Mouse (Mus musculus): ENCODE data around the gene Pla2g4a. TPM values are rescaled to one million over a fixed set of nuclear protein-coding genes. Genes with fewer than 3 reads are reported as not detected.
A peak's percentile ranks its signal among the peaks of the same experiment; 100 is the strongest.

Gene Pla2g4a
- polyA plus RNA-seq, 1 experiment, result 1.0 TPM

DNA sequence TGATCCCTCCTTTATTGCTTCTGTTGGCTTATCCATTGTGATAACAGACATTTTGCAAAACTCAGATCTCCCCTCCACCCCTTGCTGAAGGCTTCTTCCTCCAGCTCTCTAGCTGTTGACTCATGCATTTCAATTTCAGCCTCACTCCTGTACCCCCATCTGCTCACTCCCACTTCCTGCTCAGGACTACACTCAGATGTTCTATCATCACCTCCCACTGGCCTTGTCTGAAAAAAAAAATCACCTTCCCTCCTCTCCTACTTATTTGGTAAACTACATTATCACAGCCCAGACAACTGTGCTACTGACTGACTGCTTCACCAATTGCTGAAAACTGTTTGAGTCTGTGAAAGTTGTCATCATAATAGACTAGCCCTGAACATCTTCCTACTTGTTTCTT is 93.8 kb downstream of the Pla2g4a start:
- no peaks in the 10 kb centered on the region for H3K27me3 ChIP-seq (ENCODE audit: control insufficient read depth, insufficient read depth, low read length)
- no peak overlapping the region for H3K4me3 ChIP-seq (ENCODE audit: control insufficient read depth, low read depth, low read length)
- H3K36me3 ChIP-seq (ENCODE audit: control insufficient read depth, insufficient read depth, low read length), result no peaks in the 10 kb centered on the region
- no peaks in the 10 kb centered on the region for H3K4me1 ChIP-seq (ENCODE audit: control insufficient read depth, insufficient read depth, low read length)
- H3K27ac ChIP-seq (ENCODE audit: control insufficient read depth, insufficient read depth, low read depth, low read length), result no peak overlapping the region
- TF ChIP-seq POLR2A (IDR thresholded peaks at IDR 0.05; ENCODE audit: control insufficient read depth, low read depth, low read length), result no peak
- TF ChIP-seq CTCF (IDR thresholded peaks at IDR 0.05; ENCODE audit: control insufficient read depth, insufficient read depth, insufficient replicate concordance, low read depth, low read length), result no peak

DNA sequence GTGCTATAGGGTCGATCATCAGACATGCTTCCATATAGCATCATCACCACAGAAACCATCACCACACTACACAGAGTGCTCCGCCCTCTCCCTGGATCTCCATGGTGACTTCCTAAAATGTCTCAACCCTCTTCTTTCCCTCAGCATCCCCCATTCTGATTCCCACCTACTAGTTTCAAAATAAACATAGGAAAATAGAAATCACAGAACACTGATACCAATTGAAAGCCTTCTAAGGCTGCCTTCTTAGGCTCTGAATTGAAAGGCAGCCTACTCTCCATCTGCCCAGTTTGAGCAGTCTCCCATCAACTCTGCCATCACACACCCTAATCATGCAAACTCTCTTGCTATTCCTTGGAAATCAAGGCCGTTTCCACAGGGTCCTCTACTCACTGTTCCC is 94.9 kb downstream of the Pla2g4a start:
- Histone ChIP-seq H3K27ac (ENCODE audit: control insufficient read depth, insufficient read depth, low read depth, low read length) (no peak overlapping the region), H3K4me3 (ENCODE audit: control insufficient read depth, low read depth, low read length) (no peak overlapping the region), H3K36me3 (ENCODE audit: control insufficient read depth, insufficient read depth, low read length) (no peaks in the 10 kb centered on the region), H3K4me1 (ENCODE audit: control insufficient read depth, insufficient read depth, low read length) (no peaks in the 10 kb centered on the region), H3K27me3 (ENCODE audit: control insufficient read depth, insufficient read depth, low read length) (no peaks in the 10 kb centered on the region)
- TF ChIP-seq POLR2A (IDR thresholded peaks at IDR 0.05; ENCODE audit: control insufficient read depth, low read depth, low read length), result no peak
- TF ChIP-seq CTCF (IDR thresholded peaks at IDR 0.05; ENCODE audit: control insufficient read depth, insufficient read depth, insufficient replicate concordance, low read depth, low read length), result no peak

DNA sequence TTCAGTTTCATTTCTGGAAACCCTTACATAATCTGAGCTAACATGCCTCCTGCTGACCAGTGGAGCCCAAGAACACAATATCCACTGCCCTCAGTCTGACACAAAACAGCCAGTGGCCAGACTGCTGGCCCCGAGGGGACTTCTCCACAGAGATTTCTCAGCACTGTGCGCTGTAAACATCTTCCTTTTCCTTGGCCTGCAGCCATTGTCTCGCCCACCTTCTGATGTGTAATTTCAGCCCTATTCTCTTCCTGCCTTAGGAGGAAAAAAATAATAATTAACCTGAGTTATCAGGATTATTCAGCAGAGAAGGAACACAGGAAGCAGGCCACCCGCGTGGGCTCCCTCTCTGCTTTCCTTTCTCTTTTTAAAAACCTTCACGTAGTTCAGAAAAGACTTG is 98.3 kb downstream of the Pla2g4a start:
- Histone ChIP-seq H3K4me1 (ENCODE audit: control insufficient read depth, insufficient read depth, low read length) (no peaks in the 10 kb centered on the region), H3K27ac (ENCODE audit: control insufficient read depth, insufficient read depth, low read depth, low read length) (no peak overlapping the region), H3K4me3 (ENCODE audit: control insufficient read depth, low read depth, low read length) (no peak overlapping the region), H3K36me3 (ENCODE audit: control insufficient read depth, insufficient read depth, low read length) (no peaks in the 10 kb centered on the region), H3K27me3 (ENCODE audit: control insufficient read depth, insufficient read depth, low read length) (no peaks in the 10 kb centered on the region)
- TF ChIP-seq CTCF (IDR thresholded peaks at IDR 0.05; ENCODE audit: control insufficient read depth, insufficient read depth, insufficient replicate concordance, low read depth, low read length) (no peak), POLR2A (IDR thresholded peaks at IDR 0.05; ENCODE audit: control insufficient read depth, low read depth, low read length) (no peak)

DNA sequence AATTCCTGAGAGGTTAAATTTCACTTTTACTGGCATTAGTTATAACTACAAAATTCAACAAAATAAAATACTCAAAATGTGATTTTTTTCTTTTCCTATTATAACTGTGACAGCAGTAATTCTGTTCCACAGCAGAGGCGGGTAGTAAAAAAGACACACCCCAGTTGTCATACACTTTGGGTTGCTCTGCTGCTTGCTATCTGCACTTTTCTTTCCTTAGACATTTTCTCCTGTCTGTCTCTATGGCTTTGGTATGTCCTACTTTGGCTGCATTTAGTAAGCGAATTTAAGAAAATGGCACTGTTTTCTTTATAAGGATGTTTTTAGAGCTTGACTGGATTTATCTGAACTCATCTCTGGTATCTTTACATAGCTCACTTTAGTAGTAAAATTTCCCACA is 98.9 kb downstream of the Pla2g4a start:
- no peaks in the 10 kb centered on the region for H3K36me3 ChIP-seq (ENCODE audit: control insufficient read depth, insufficient read depth, low read length)
- H3K4me3 ChIP-seq (ENCODE audit: control insufficient read depth, low read depth, low read length), result no peak overlapping the region
- TF ChIP-seq POLR2A (IDR thresholded peaks at IDR 0.05; ENCODE audit: control insufficient read depth, low read depth, low read length) (no peak), CTCF (IDR thresholded peaks at IDR 0.05; ENCODE audit: control insufficient read depth, insufficient read depth, insufficient replicate concordance, low read depth, low read length) (no peak)
- H3K27ac ChIP-seq (ENCODE audit: control insufficient read depth, insufficient read depth, low read depth, low read length), result no peak overlapping the region
- no peaks in the 10 kb centered on the region for H3K27me3 ChIP-seq (ENCODE audit: control insufficient read depth, insufficient read depth, low read length)
- no peaks in the 10 kb centered on the region for H3K4me1 ChIP-seq (ENCODE audit: control insufficient read depth, insufficient read depth, low read length)

DNA sequence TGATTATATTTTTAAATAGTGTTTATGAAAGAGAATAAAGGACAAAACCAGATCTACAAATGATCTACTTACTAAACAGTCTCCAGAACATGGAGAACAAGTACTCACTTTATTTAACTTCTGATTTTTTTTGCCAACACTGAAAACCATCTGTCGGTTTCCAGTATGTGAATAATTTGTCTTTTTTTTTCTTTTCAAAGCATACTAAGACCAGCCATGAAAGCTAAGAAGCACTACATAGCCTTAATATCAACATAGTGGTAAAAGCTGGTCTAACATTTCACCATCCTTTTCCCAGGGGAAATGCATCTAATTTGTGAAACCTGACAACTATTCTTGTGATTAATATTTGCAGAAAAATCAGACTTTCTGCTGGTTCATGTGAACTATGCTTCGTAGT is 99.5 kb downstream of the Pla2g4a start:
- TF ChIP-seq POLR2A (IDR thresholded peaks at IDR 0.05; ENCODE audit: control insufficient read depth, low read depth, low read length), result no peak
- no peak for TF ChIP-seq CTCF (IDR thresholded peaks at IDR 0.05; ENCODE audit: control insufficient read depth, insufficient read depth, insufficient replicate concordance, low read depth, low read length)
- Histone ChIP-seq H3K36me3 (ENCODE audit: control insufficient read depth, insufficient read depth, low read length) (no peaks in the 10 kb centered on the region), H3K4me1 (ENCODE audit: control insufficient read depth, insufficient read depth, low read length) (no peaks in the 10 kb centered on the region), H3K4me3 (ENCODE audit: control insufficient read depth, low read depth, low read length) (no peak overlapping the region), H3K27me3 (ENCODE audit: control insufficient read depth, insufficient read depth, low read length) (no peaks in the 10 kb centered on the region), H3K27ac (ENCODE audit: control insufficient read depth, insufficient read depth, low read depth, low read length) (no peak overlapping the region)

DNA sequence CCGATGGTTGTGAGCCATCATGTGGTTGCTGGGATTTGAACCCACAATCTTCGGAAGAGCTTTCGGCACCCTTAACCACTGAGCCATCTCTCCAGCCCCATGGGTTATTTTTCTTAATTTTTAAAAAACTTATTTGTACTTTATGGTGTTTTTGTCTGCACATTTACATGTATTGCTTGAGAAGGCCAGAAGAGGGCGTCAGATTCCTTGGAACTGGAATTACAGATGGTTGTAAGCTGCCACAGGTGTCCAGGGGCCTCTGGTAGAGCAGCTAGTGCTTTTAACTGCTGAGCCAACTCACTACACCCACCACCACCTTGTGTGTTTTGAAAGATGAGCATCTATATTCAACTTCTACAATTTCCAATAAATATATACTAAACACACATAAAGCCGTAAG is 102.4 kb downstream of the Pla2g4a start:
- TF ChIP-seq CTCF (IDR thresholded peaks at IDR 0.05; ENCODE audit: control insufficient read depth, insufficient read depth, insufficient replicate concordance, low read depth, low read length) (no peak), POLR2A (IDR thresholded peaks at IDR 0.05; ENCODE audit: control insufficient read depth, low read depth, low read length) (no peak)
- H3K27me3 ChIP-seq (ENCODE audit: control insufficient read depth, insufficient read depth, low read length), result no peaks in the 10 kb centered on the region
- no peaks in the 10 kb centered on the region for H3K36me3 ChIP-seq (ENCODE audit: control insufficient read depth, insufficient read depth, low read length)
- no peak overlapping the region for H3K27ac ChIP-seq (ENCODE audit: control insufficient read depth, insufficient read depth, low read depth, low read length)
- no peak overlapping the region for H3K4me3 ChIP-seq (ENCODE audit: control insufficient read depth, low read depth, low read length)
- H3K4me1 ChIP-seq (ENCODE audit: control insufficient read depth, insufficient read depth, low read length), result no peaks in the 10 kb centered on the region

DNA sequence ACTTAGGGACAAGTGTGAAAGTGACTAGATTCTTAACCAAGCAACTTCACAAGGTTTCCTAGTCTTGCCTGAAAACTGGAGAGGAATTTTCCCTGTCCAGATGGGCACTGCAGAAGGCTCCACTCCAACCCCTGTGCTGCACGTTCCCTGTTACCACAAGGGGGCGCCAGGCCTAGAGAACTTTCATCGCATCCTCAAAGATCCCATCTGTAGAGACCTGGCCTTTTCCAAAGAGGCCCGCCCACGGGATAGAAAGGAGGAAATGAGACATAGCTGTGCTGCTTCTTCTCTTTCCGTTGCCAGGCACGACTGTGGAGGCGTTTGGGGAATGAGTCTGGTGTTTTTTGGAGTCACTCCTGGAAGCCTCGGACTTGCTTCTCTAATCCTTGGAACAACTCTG is 104.4 kb downstream of the Pla2g4a start:
- no peak overlapping the region; the same call in 1 of the 2 replicates for H3K4me3 ChIP-seq (ENCODE audit: control insufficient read depth, low read depth, low read length)
- no peak overlapping the region for H3K27ac ChIP-seq (ENCODE audit: control insufficient read depth, insufficient read depth, low read depth, low read length)
- H3K4me1 ChIP-seq (ENCODE audit: control insufficient read depth, insufficient read depth, low read length), result no peaks in the 10 kb centered on the region
- peak; percentile 87 for TF ChIP-seq CTCF (IDR thresholded peaks at IDR 0.05; ENCODE audit: control insufficient read depth, insufficient read depth, insufficient replicate concordance, low read depth, low read length)
- TF ChIP-seq POLR2A (IDR thresholded peaks at IDR 0.05; ENCODE audit: control insufficient read depth, low read depth, low read length), result no peak
- H3K27me3 ChIP-seq (ENCODE audit: control insufficient read depth, insufficient read depth, low read length), result no peaks in the 10 kb centered on the region
- H3K36me3 ChIP-seq (ENCODE audit: control insufficient read depth, insufficient read depth, low read length), result no peaks in the 10 kb centered on the region

DNA sequence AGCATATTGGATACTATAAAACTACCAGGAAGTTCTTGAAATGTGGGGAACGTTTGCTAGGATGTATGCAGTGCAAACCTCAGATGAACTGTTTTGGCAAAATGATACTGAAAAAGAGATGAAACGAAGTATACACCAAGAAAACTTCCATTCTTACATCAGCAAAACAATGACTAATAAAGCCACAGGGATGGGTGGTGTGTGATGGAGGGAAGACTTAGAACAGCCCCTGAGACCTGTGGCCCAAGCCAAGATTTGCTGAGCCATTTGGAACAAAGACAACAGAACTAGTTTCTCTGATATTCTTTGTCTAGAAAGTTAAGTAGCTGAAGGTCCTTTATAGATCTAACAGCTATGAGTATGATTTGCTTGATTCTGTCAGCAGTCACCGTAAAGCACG is 105.5 kb downstream of the Pla2g4a start:
- no peak for TF ChIP-seq CTCF (IDR thresholded peaks at IDR 0.05; ENCODE audit: control insufficient read depth, insufficient read depth, insufficient replicate concordance, low read depth, low read length)
- H3K4me3 ChIP-seq (ENCODE audit: control insufficient read depth, low read depth, low read length), result no peak overlapping the region
- no peaks in the 10 kb centered on the region for H3K36me3 ChIP-seq (ENCODE audit: control insufficient read depth, insufficient read depth, low read length)
- H3K27me3 ChIP-seq (ENCODE audit: control insufficient read depth, insufficient read depth, low read length), result no peaks in the 10 kb centered on the region
- H3K4me1 ChIP-seq (ENCODE audit: control insufficient read depth, insufficient read depth, low read length), result no peaks in the 10 kb centered on the region
- no peak overlapping the region for H3K27ac ChIP-seq (ENCODE audit: control insufficient read depth, insufficient read depth, low read depth, low read length)
